Mouse (Mus musculus): ENCODE results near the gene Lsm14a.

DNA sequence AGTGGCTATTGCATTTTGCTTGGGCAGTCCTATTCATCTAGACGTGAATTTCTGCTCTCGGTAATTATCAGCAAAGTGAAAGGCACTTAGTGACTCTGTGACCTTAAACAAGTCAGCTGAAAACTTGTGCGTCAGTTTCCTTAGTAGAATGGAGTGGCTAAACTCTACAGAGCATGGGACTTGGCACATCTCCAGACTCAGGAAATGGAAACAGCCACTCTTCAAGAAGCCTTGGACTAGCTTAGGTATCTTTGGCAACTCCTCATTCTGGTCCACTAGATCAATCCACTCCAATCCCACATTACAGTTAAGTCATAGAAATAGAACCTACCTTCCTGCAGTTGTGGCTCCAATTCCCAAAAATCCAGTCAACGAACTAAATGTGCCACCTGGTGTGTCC lies 87.7 kb downstream of the Lsm14a start:
- no peak for TF ChIP-seq CTCF (IDR thresholded peaks at IDR 0.05; ENCODE audit: low read depth)
- TF ChIP-seq EP300 (IDR thresholded peaks at IDR 0.05; ENCODE audit: low read depth): no peak
